Mouse (Mus musculus) CH12.LX (cell line): ENCODE measurements around the gene Cchcr1.

Source experiments
- CHD1 ChIP-seq: IDR thresholded peaks from 2 replicates; pipeline ENCODE4 v1.6.1; 2012; ENCODE audit warnings: low read depth, low read length, improper control_type of control experiment, inconsistent platforms
- CHD2 ChIP-seq: IDR thresholded peaks from 2 replicates; pipeline ENCODE4 v1.6.1; 2011; ENCODE audit warnings: low read length, improper control_type of control experiment
- E2F4 ChIP-seq: IDR thresholded peaks from 2 replicates; pipeline ENCODE4 v1.6.1; 2011; ENCODE audit warnings: low read depth, low read length, improper control_type of control experiment; ENCODE audit not compliant: insufficient replicate concordance
- ETS1 ChIP-seq: conservative IDR thresholded peaks from 2 replicates; pipeline ENCODE4 v1.6.1; 2012; ENCODE audit warnings: low read depth, mild to moderate bottlenecking, inconsistent platforms, low read length, improper control_type of control experiment, moderate library complexity
- MAFK ChIP-seq: IDR thresholded peaks from 2 replicates; pipeline ENCODE4 v1.6.1; 2011; ENCODE audit warnings: low read length, improper control_type of control experiment; ENCODE audit not compliant: insufficient replicate concordance
- MAX ChIP-seq: IDR thresholded peaks from 2 replicates; pipeline ENCODE4 v1.6.1; 2011; ENCODE audit warnings: low read length, improper control_type of control experiment
- POLR2A ChIP-seq: IDR thresholded peaks from 2 replicates; pipeline ENCODE4 v1.6.1; 2011; ENCODE audit warnings: low read depth, mild to moderate bottlenecking, improper control_type of control experiment, low read length
- POLR2AphosphoS2 ChIP-seq: IDR thresholded peaks from 2 replicates; pipeline ENCODE4 v1.6.1; 2011; ENCODE audit warnings: low read depth, low read length, improper control_type of control experiment
- TCF12 ChIP-seq: IDR thresholded peaks from 2 replicates; pipeline ENCODE4 v1.6.1; 2014; ENCODE audit warnings: low read depth, mild to moderate bottlenecking, inconsistent platforms, low read length, improper control_type of control experiment
- ZC3H11A ChIP-seq: IDR thresholded peaks from 2 replicates; pipeline ENCODE4 v1.6.1; 2012; ENCODE audit warnings: low read depth, mild to moderate bottlenecking, inconsistent platforms, low read length, improper control_type of control experiment

DNA sequence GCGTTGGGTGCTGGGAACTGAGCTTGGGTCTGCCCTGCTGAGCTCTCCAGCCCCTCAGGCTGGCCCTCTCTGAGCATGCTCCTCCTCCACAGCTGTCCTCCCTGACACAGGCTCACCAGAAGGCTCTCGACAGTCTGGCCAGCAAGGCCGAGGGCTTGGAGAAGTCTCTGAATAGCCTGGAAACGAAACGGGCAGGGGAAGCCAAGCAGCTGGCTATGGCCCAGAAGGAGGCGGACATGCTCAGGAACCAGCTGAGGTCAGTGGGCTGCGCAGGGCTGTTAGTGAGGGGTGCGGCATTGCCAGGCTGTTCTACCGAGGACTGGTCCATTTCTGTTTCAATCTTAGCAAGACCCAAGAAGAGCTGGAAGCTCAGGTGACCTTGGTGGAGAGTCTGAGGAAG lies 7.5 kb downstream of the Cchcr1 start:
- TF ChIP-seq MAX: no peak
- no peak for TF ChIP-seq TCF12
- no peak for TF ChIP-seq CHD2
- TF ChIP-seq ETS1: no peak
- TF ChIP-seq POLR2A: no peak
- no peak for TF ChIP-seq POLR2AphosphoS2
- no peak for TF ChIP-seq MAFK
- no peak for TF ChIP-seq ZC3H11A
- TF ChIP-seq E2F4: no peak
- TF ChIP-seq CHD1: no peak
